Mouse (Mus musculus) kidney, postnatal 0 days (tissue): ENCODE measurements around the gene Ier5. TPM values are rescaled to one million over a fixed set of nuclear protein-coding genes. Genes with fewer than 3 reads are reported as not detected.

Experiments used
- ATAC-seq: fragments of 200-750 bp; cut with Nextera tagmentation; replicated peaks from 2 replicates; pipeline ENCODE4 v1.8.0; 2017; ENCODE audit warnings: low read depth, moderate number of reproducible peaks, moderate TSS enrichment, moderate library complexity; ENCODE audit not compliant: low FRiP score
- DNase-seq: peaks from one replicate; pipeline ENCODE4 v3.0.0-alpha.2; 2016; ENCODE audit warnings: low spot score
- H3K27ac ChIP-seq: fragments of 300-500 bp; sonication (generic); 2 replicates; pipeline ENCODE4 v1.5.1; 2014; ENCODE audit warnings: mild to moderate bottlenecking
- H3K27me3 ChIP-seq: fragments of 300-500 bp; sonication (generic); 2 replicates; pipeline ENCODE4 v1.6.1; 2014; ENCODE audit warnings: low read length, mixed read lengths; ENCODE audit not compliant: insufficient read depth
- H3K36me3 ChIP-seq: fragments of 300-500 bp; sonication (generic); 2 replicates; pipeline ENCODE4 v1.6.1; 2014; ENCODE audit warnings: low read length, mixed read lengths; ENCODE audit not compliant: insufficient read depth
- H3K4me1 ChIP-seq: fragments of 300-500 bp; sonication (generic); replicated peaks from 2 replicates; pipeline ENCODE4 v1.6.1; 2014; ENCODE audit warnings: antibody characterized with exemption, low read length, mixed read lengths; ENCODE audit not compliant: insufficient read depth
- H3K4me2 ChIP-seq: fragments of 300-500 bp; sonication (generic); 2 replicates; pipeline ENCODE4 v1.6.1; 2014; ENCODE audit warnings: mild to moderate bottlenecking, low read length, moderate library complexity, mixed read lengths
- H3K4me3 ChIP-seq: fragments of 300-500 bp; sonication (generic); replicated peaks from 2 replicates; pipeline ENCODE4 v1.5.1; 2014; ENCODE audit warnings: low read depth, low read length
- H3K9ac ChIP-seq: fragments of 300-500 bp; sonication (generic); 2 replicates; pipeline ENCODE4 v1.6.1; 2014; ENCODE audit warnings: low read depth, low read length
- H3K9me3 ChIP-seq: fragments of 300-500 bp; sonication (generic); replicated peaks from 2 replicates; pipeline ENCODE4 v1.6.1; 2016; ENCODE audit warnings: low read length, inconsistent platforms, mixed read lengths
- CTCF ChIP-seq: IDR thresholded peaks from 2 replicates; pipeline ENCODE4 v1.5.1; 2016; ENCODE audit warnings: antibody characterized with exemption, low read depth, mild to moderate bottlenecking, moderate library complexity
- WGBS: fragments of 180-500 bp; shearing (Covaris S2); extraction: QIAGEN DNeasy Blood & Tissue Kit; methylation state at CpG from one replicate; pipeline ENCODE4 v1.1.7; 2014; 5-methylcytosine and 5-hydroxymethylcytosine counted together
- polyA plus RNA-seq: library from polyadenylated mRNA; unstranded; fragments of >200 nt; fragmentation: Nextera tagmentation; extraction: Ambion mirVana; gene quantifications from 2 replicates; pipeline ENCODE4 v1.2.1, GENCODE M21; 2015

Ier5 gene
- polyA plus RNA-seq, 1 experiment from 2014 or later = 11.4 TPM

- H3K36me3 ChIP-seq = no peaks in the 10 kb centered on the region
- H3K9ac ChIP-seq = no peak overlapping the region
- 70% methylated on average over 7 of the region's 7 CpGs for WGBS
- H3K27ac ChIP-seq = no peak overlapping the region
- H3K4me3 ChIP-seq = no peak overlapping the region
- no peaks in the 10 kb centered on the region for H3K9me3 ChIP-seq
- ATAC-seq (no peak), DNase-seq (no peak)
- peaks cover 20% of the 10 kb centered on the region; the same call in 1 of the 2 replicates for H3K4me1 ChIP-seq
- TF ChIP-seq CTCF = no peak
- no peaks in the 10 kb centered on the region for H3K27me3 ChIP-seq
- H3K4me2 ChIP-seq = no peak overlapping the region
These were observed 23.6 kb downstream of the Ier5 start for GRCm38 (mm10) chr1:155075856-155076255.

GRCm38 (mm10) chr1:155074856-155075255, 24.6 kb downstream of the Ier5 start:
- 55% methylated on average over 7 of the region's 7 CpGs for WGBS
- no peak overlapping the region for H3K27ac ChIP-seq

GRCm38 (mm10) chr1:155073905-155074304, 25.5 kb downstream of the Ier5 start:
- Histone ChIP-seq H3K4me1 (peaks cover 20% of the 10 kb centered on the region; the same call in 1 of the 2 replicates), H3K9me3 (no peaks in the 10 kb centered on the region), H3K27ac (no peak overlapping the region), H3K27me3 (no peaks in the 10 kb centered on the region), H3K4me2 (no peak overlapping the region), H3K36me3 (no peaks in the 10 kb centered on the region), H3K4me3 (no peak overlapping the region), H3K9ac (no peak overlapping the region)
- TF ChIP-seq CTCF = no peak
- no peak for DNase-seq
- no peak for ATAC-seq
- 83% methylated on average over 6 of the region's 6 CpGs for WGBS

More at GRCm38 (mm10) chr1:155074856-155075255, 24.6 kb downstream of the Ier5 start:
- peaks cover 20% of the 10 kb centered on the region; the same call in 1 of the 2 replicates for H3K4me1 ChIP-seq
- no peaks in the 10 kb centered on the region for H3K27me3 ChIP-seq
- no peak overlapping the region for H3K4me2 ChIP-seq
- H3K9ac ChIP-seq = no peak overlapping the region
- no peaks in the 10 kb centered on the region for H3K36me3 ChIP-seq
- H3K4me3 ChIP-seq = no peak overlapping the region
- no peak for TF ChIP-seq CTCF
- DNase-seq = no peak
- ATAC-seq = no peak
- H3K9me3 ChIP-seq = no peaks in the 10 kb centered on the region

GRCm38 (mm10) chr1:155073133-155073532, 26.3 kb downstream of the Ier5 start:
- no peaks in the 10 kb centered on the region for H3K36me3 ChIP-seq
- ATAC-seq (no peak), DNase-seq (no peak)
- WGBS = 33% methylated on average over 7 of the region's 7 CpGs
- no peak for TF ChIP-seq CTCF
- H3K9ac ChIP-seq = no peak overlapping the region
- H3K27me3 ChIP-seq = no peaks in the 10 kb centered on the region
- H3K4me1 ChIP-seq = peaks cover 13% of the 10 kb centered on the region; the same call in 1 of the 2 replicates
- no peak overlapping the region for H3K4me3 ChIP-seq
- no peaks in the 10 kb centered on the region for H3K9me3 ChIP-seq
- no peak overlapping the region for H3K4me2 ChIP-seq
- H3K27ac ChIP-seq = no peak overlapping the region

- H3K27me3 ChIP-seq = no peaks in the 10 kb centered on the region
- no peak overlapping the region for H3K4me3 ChIP-seq
- no peak for TF ChIP-seq CTCF
- H3K27ac ChIP-seq = no peak overlapping the region
- no peaks in the 10 kb centered on the region for H3K9me3 ChIP-seq
- ATAC-seq (no peak), DNase-seq (no peak)
- H3K36me3 ChIP-seq = no peaks in the 10 kb centered on the region
- H3K4me1 ChIP-seq = peaks cover 13% of the 10 kb centered on the region; the same call in 1 of the 2 replicates
- no peak overlapping the region for H3K4me2 ChIP-seq
- H3K9ac ChIP-seq = no peak overlapping the region
- WGBS = 34% methylated on average over 7 of the region's 7 CpGs
These were observed 28.1 kb downstream of the Ier5 start for GRCm38 (mm10) chr1:155071287-155071876.

GRCm38 (mm10) chr1:155070561-155071286, 28.7 kb downstream of the Ier5 start:
- 60% methylated on average over 5 of the region's 5 CpGs for WGBS
- Histone ChIP-seq H3K9me3 (no peaks in the 10 kb centered on the region), H3K4me1 (peaks cover 13% of the 10 kb centered on the region; the same call in 1 of the 2 replicates), H3K36me3 (no peaks in the 10 kb centered on the region), H3K9ac (no peak overlapping the region), H3K27ac (no peak overlapping the region), H3K27me3 (no peaks in the 10 kb centered on the region), H3K4me3 (no peak overlapping the region), H3K4me2 (no peak overlapping the region)
- no peak for TF ChIP-seq CTCF
- no peak for ATAC-seq
- DNase-seq = no peak
